Mouse (Mus musculus) bone marrow, adult 2 months (tissue): ENCODE results near the gene Nfkbia. TPM values are rescaled to one million over a fixed set of nuclear protein-coding genes. Genes with fewer than 3 reads are reported as not detected.

ENCODE experiments used
- H3K27ac ChIP-seq: fragments of 200-500 bp; 2 replicates; pipeline ENCODE4 v1.5.1; 2012; ENCODE audit warnings: low read depth, mild to moderate bottlenecking, control low read depth, inconsistent platforms, low read length; ENCODE audit not compliant: control insufficient read depth, poor library complexity, insufficient read depth
- H3K4me1 ChIP-seq: fragments of 200-500 bp; 2 replicates; pipeline ENCODE4 v1.6.1; 2011; ENCODE audit warnings: low read length; ENCODE audit not compliant: control insufficient read depth, insufficient read depth
- H3K4me3 ChIP-seq: fragments of 200-500 bp; replicated peaks from 2 replicates; pipeline ENCODE3; 2011; ENCODE audit warnings: mild to moderate bottlenecking, low read depth, low read length, control low read depth; ENCODE audit not compliant: control insufficient read depth
- CTCF ChIP-seq: fragments of 200-500 bp; IDR thresholded peaks from 2 replicates; pipeline ENCODE4 v1.5.1; 2011; ENCODE audit warnings: low read length, control low read depth; ENCODE audit not compliant: control insufficient read depth, insufficient read depth
- POLR2A ChIP-seq: fragments of 200-500 bp; IDR thresholded peaks from 2 replicates; pipeline ENCODE4 v1.6.1; 2011; ENCODE audit warnings: low read depth, mild to moderate bottlenecking, control low read depth, low read length, borderline replicate concordance; ENCODE audit not compliant: control insufficient read depth
- WGBS: fragments of 180-500 bp; shearing (Covaris S2); methylation state at CpG from one replicate; pipeline ENCODE4 v1.1.7; 2018; 5-methylcytosine and 5-hydroxymethylcytosine counted together
- polyA plus RNA-seq: library from polyadenylated mRNA; stranded (reverse); fragments of >200 nt; gene quantifications from 2 replicates; pipeline ENCODE4 v1.2.4, GENCODE M21; 2011; ENCODE audit warnings: low replicate concordance; ENCODE audit not compliant: missing spikeins, insufficient read depth, insufficient read length

Gene Nfkbia
- polyA plus RNA-seq, 1 experiment, result 91.0 TPM

DNA sequence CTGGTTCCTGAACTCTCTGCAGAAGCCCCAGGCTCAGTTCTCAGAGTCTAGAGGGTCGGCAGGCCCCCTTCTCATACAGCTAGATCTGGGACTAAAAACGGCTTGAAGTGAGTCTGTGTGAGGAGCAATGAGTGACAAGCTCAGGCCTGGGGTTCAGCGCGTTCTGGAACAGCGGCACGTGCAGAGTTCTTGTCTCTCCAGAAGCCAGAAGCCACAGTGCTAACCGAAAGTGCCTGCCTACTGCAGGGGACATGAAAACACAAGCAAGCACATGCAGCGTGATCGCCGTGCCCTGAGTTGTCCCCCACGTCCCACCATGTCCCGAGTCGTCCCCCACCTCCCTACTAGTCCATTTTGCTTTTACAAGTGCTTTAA is 18.3 kb downstream of the Nfkbia start:
- TF ChIP-seq CTCF, result no peak
- TF ChIP-seq POLR2A, result no peak
- Histone ChIP-seq H3K4me1 (peaks cover 5% of the 10 kb centered on the region; the same call in 1 of the 2 replicates), H3K27ac (peak overlapping the region; percentile 40), H3K4me3 (peak overlapping the region; percentile 4)
- 24% methylated on average over 13 of the region's 13 CpGs for WGBS

- H3K4me1 ChIP-seq, result peaks cover 5% of the 10 kb centered on the region; the same call in 1 of the 2 replicates
Measured at GRCm38 (mm10) chr12:55473250-55474208, 18.9 kb downstream of the Nfkbia start.

DNA sequence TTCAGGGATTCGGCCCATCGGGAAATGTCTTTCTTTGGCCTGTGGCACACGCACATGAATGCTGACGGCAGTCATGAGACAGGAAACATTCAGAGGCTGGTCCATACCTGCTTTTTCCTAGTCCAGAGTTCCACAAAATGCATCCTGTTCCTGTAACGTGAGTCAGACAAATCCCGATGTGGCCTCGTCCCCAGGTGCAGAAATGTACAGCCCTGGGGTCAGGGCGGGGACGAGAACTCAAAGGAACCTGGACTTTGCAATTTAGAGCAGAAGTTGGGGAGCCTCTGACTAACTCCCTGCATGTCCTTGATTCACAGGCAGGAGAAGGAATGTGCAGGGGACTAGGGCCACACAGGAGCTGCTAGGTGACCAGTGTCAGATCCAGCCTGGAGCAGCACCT is 21.1 kb downstream of the Nfkbia start:
- WGBS, result 81% methylated on average over 9 of the region's 9 CpGs
- Histone ChIP-seq H3K27ac (no peak overlapping the region), H3K4me1 (peaks cover 7% of the 10 kb centered on the region; the same call in 1 of the 2 replicates), H3K4me3 (no peak overlapping the region)
- TF ChIP-seq POLR2A (no peak), CTCF (no peak)

More at GRCm38 (mm10) chr12:55473250-55474208, 18.9 kb downstream of the Nfkbia start:
- Histone ChIP-seq H3K4me3 (no peak overlapping the region), H3K27ac (peak overlapping the region; percentile 40)
- WGBS, result 25% methylated on average over 8 of the region's 8 CpGs
- TF ChIP-seq CTCF (no peak), POLR2A (no peak; the same call in 1 of the 2 replicates)

GRCm38 (mm10) chr12:55470442-55470841 is 22.0 kb downstream of the Nfkbia start:
- peaks cover 8% of the 10 kb centered on the region; the same call in 1 of the 2 replicates for H3K4me1 ChIP-seq
- H3K4me3 ChIP-seq, result no peak overlapping the region
- WGBS, result 75% methylated on average over 5 of the region's 5 CpGs
- no peak for TF ChIP-seq CTCF
- TF ChIP-seq POLR2A, result no peak
- no peak overlapping the region for H3K27ac ChIP-seq

DNA sequence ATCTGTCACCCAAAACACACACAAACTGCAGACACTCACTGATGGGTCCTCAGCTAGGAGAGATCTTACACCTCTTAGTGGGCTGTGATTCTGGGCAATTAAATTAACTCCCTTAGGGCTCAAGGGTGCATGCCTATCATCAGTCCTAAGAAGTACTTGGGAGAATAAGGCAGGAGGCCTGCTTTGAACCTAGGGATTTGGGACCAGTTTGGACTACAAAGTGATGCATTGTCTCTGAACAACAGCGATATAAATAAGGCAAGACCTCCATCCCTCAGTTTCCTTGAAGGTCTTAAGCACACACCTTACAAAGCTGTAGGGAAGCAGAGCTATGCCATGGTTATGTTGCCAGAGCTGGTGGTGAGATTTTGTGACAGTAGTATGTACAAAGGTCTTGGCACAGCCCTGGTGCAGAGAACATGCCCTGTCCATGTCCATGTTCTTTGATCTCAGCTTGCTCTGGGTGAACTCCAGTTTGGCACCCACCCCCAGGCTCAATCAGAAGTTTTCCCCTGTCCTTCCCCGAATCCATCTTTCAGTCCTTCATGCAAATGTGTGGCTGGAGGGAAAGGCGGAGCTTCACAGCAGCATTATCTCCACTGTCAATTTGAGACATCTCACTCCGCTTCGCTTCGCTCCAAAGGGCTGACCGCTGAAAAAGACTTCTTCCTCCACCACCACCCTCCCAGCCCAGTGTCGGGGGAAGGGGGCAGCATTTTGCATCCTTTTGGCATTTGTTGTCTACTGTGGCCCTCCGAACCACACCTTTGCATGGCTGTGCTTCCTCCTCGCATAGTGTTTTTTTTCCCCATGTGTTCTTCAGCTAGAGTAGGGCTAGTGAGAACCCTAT is 24.9 kb downstream of the Nfkbia start:
- 77% methylated on average over 10 of the region's 10 CpGs for WGBS
- H3K4me1 ChIP-seq, result peaks cover 13% of the 10 kb centered on the region

GRCm38 (mm10) chr12:55466816-55467215 is 25.6 kb downstream of the Nfkbia start:
- Histone ChIP-seq H3K4me3 (no peak overlapping the region), H3K27ac (peak overlapping the region; percentile 72), H3K4me1 (peaks cover 13% of the 10 kb centered on the region)
- 38% methylated on average over 5 of the region's 5 CpGs for WGBS
- TF ChIP-seq POLR2A (no peak), CTCF (no peak)

More for the DNA sequence above, 24.9 kb downstream of the Nfkbia start:
- Histone ChIP-seq H3K4me3 (no peak overlapping the region), H3K27ac (peak overlapping the region; percentile 72; the same call in 1 of the 2 replicates)
- TF ChIP-seq CTCF (no peak), POLR2A (no peak)

DNA sequence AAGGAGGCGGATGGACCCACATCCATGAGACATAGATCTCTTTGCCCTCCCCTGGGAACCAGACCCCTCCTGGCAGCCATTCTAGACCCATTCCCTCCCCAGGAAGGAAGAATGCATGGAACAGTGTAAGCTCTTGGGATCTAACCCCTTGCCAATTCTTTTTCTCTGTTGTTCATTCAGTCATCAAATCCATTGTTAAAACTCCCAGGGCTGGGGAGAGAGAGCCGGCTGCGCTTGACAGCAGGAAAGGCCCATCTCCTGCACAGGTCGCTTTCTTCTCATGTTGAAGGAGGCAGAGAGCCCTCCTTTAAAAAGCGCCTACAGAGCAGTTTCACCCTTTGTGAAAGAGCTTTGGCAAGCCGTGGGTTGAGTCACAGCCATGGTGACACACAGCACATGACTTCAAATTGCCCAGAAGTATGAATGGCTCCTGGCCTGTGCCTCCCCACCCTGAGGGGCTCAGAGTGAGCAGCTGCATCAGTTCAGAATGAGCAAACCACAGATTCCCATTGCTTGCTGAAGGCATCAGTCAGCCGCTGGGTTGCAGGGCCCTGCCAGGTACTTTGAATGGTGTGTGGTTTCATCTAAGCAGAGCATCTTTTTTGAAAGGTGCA is 26.3 kb downstream of the Nfkbia start:
- Histone ChIP-seq H3K4me3 (no peak overlapping the region), H3K27ac (peak overlapping the region; percentile 72), H3K4me1 (peaks cover 13% of the 10 kb centered on the region)
- TF ChIP-seq CTCF (no peak), POLR2A (no peak)
- 52% methylated on average over 7 of the region's 7 CpGs for WGBS

GRCm38 (mm10) chr12:55465401-55465983 is 27.0 kb downstream of the Nfkbia start:
- peak; percentile 75; the same call in 1 of the 2 replicates for TF ChIP-seq POLR2A
- TF ChIP-seq CTCF, result no peak
- H3K4me1 ChIP-seq, result peaks cover 13% of the 10 kb centered on the region
- H3K4me3 ChIP-seq, result peak overlapping the region; percentile 68
- WGBS, result 11% methylated on average over 17 of the region's 17 CpGs
- H3K27ac ChIP-seq, result peak overlapping the region; percentile 72
